Mouse (Mus musculus): ENCODE data around the gene Cop1. TPM values are rescaled to one million over a fixed set of nuclear protein-coding genes. Genes with fewer than 3 reads are reported as not detected.

Cop1 gene
- total RNA-seq (2015) (154 and 155 TPM in 2 replicates), total RNA-seq (2017) (129 and 134 TPM in 2 replicates)

DNA sequence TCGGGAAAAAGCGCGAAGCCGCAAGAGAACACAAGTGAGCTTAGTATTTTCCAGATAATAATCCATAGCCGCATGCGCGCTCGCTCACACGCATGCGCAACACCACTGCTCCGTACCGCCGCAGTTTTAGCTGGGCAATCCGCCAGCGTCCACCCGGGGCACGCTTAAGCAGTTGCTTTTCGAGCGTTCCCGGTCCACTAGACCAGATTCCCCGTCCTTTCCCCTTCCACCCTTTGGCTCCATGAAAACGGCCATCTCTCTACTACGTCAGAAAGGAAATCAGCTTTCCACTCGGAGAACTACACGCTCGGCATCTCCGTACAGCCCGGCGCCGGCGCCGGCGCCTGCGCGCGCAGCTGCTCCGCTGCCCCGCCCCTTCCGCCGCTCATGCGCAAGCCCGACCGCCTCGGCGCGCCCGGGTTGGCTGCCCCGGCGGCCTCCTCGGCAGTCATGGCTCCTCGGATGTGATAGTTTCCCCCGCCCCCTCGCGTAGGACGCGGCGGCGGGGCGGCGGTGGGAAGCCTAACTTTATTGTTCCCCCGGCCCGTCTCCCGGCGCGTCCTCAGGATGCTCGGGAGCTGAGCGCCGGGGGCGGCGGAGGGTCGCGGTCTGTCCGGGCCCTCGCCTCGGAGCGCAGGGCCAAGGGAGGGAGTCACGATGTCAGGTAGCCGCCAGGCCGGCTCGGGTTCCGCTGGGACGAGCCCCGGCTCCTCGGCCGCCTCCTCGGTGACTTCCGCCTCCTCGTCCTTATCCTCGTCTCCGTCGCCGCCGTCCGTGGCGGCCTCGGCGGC is at the start of gene Cop1:
TSS of gene Cop1 (plus strand) at position 540 of the 791 bp plus-strand sequence.
- peak; percentile 79 for ATAC-seq (replicated peaks; ENCODE audit: poor library complexity)

- peak; percentile 99 for ATAC-seq (replicated peaks; ENCODE audit: poor library complexity)
Measured at GRCm38 (mm10) chr1:159186741-159187140, 45.4 kb upstream of the Cop1 start.

- ATAC-seq (replicated peaks; ENCODE audit: poor library complexity): peak; percentile 92
Measured at GRCm38 (mm10) chr1:159198603-159199002, 33.5 kb upstream of the Cop1 start.

DNA sequence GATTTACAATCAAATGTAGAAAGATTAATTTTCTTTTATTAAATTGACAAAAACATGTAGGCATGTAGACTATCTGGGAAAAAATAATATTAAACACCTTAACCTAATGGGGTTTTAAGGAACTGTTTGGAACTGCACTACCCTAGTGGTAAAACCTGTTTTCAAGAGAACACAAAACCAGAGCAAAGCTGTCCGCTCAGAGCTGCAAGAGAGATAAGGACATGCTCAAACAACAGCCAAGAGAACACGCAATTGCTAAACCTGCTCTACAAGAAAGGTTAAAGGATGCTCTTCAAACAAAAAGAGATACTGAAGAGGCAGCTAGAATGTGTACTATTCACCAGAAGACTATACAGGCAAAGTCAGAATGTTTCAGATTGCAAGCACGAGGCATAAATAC is 32.5 kb upstream of the Cop1 start:
- ATAC-seq (replicated peaks; ENCODE audit: poor library complexity): no peak

GRCm38 (mm10) chr1:159201220-159201619 is 30.9 kb upstream of the Cop1 start:
- 0 out of 2 replicates have a peak, but pooled peaks have one; percentile 34 for ATAC-seq (replicated peaks; ENCODE audit: poor library complexity)

- ATAC-seq (replicated peaks; ENCODE audit: poor library complexity): no peak
Measured at GRCm38 (mm10) chr1:159211711-159212110, 20.4 kb upstream of the Cop1 start.

GRCm38 (mm10) chr1:159217437-159217836 is 14.7 kb upstream of the Cop1 start:
- no peak for ATAC-seq (replicated peaks; ENCODE audit: poor library complexity)

- no peak for ATAC-seq (replicated peaks; ENCODE audit: poor library complexity)
Measured at GRCm38 (mm10) chr1:159222046-159222445, 10.1 kb upstream of the Cop1 start.

DNA sequence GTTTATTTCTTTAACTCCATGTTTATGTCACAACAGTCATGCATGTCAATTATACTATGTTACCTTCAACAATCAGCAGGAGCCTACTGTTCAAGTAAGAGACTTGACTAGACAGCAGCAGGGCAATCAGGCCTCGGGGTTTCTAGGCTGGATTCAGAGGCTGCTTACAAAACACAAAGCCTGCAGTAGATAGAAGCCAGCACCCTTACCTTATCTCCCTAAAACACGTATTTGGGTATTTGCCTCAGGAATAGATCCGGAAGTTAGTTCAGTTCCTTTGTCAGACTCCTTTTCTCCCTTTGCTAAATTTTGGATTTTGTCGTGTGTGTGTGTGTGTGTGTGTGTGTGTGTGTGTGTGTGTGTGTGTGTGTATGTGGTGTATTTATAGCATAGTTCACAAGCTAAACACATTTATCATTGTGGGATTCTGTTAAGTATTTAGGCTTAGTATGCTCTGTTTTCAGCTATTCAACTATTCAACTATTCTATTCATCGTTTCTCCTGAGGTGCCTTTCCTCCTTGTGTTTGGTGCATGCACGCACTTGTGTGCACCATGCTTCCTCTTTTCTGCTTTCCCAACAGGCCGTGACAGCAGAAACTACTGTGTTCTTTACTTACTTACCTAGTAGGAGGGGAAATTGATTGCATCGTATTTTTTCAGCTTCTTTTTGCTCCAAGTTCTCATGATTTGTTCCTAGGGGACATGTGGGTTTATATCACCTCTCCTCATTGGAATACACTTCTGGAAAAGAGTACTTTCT is 6.9 kb upstream of the Cop1 start:
- peak; percentile 95 for ATAC-seq (replicated peaks; ENCODE audit: poor library complexity)

- ATAC-seq (replicated peaks; ENCODE audit: poor library complexity): peak; percentile 13
Measured at GRCm38 (mm10) chr1:159232572-159233261, 597 bp downstream of the Cop1 start.

DNA sequence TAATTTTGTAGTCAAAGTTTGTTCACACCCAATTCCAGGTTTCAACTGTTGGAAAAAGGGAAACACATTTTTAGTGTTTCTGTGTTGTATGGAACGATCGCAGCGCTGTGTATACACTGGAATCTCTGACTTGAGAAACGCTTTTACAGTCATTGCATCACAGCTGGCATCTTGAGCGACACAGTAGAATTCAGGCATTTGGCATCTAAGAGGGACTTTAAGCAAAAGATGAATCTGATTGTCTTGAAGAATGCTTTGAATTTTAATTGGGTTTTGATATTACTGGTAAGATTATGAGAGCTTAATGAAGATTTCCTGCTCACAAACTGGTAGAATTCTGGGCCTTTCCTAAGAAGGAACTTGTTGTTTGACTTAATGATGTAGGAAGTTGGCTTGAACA is 1.3 kb downstream of the Cop1 start:
- ATAC-seq (replicated peaks; ENCODE audit: poor library complexity): no peak

- no peak for ATAC-seq (replicated peaks; ENCODE audit: poor library complexity)
Measured at GRCm38 (mm10) chr1:159234496-159234895, 2.4 kb downstream of the Cop1 start.

DNA sequence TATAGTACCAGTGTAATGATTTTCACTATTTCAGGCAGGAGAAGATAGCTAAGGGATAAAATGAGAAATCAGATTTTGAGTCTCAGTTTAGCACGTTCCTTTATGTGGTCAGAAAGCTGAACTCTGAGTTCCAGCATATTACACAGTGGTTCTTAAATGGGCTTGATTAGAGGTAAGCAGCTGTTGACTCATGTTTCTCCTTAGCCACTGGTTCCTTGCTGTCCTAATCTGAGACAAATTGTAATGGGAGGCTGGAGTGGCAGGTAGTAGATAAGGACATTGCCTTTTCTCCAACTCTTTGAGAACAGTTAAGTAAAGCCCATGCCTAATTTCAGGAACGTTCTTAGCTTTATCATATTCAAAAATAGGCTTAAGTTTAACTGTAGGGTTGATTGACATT is 3.6 kb downstream of the Cop1 start:
- peak; percentile 32 for ATAC-seq (replicated peaks; ENCODE audit: poor library complexity)

DNA sequence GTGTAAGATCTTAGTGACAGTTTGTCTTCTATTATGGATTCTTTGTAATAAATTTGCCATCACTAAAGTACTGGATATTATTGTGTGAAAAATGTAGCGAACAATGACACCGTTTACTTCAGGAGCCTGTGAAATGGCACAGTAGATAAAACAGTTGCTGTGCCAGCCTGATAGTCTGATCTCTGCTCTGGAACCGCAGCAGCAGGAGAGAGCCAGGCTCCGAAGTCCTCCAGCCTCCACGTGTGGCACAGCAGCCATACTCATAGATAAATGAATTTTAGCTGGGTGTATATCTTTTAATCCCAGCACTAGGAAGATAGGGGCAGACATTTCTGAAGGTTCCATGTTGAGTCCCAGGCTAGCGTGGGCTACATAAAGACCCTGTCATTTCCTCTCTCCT is 6.0 kb downstream of the Cop1 start:
- peak; percentile 84 for ATAC-seq (replicated peaks; ENCODE audit: poor library complexity)

DNA sequence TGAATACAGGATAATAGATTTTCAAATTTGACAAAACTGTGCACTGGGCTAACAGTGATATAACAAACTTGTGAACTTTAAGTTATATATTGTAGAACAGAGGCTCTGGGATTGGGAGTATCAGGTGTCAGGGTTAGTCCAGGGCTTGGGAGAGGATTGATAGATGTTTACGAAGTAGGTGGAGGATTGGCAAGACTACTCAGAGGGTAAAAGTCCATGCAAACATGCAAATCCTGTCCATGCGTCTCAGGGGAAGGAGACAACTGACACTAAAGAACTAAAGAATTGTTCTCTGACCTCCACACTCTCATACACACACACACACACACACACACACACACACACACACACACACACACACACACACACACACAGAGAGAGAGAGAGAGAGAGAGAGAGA is 18.2 kb downstream of the Cop1 start:
- ATAC-seq (replicated peaks; ENCODE audit: poor library complexity): no peak

GRCm38 (mm10) chr1:159253078-159253477 is 21.0 kb downstream of the Cop1 start:
- no peak for ATAC-seq (replicated peaks; ENCODE audit: poor library complexity)

GRCm38 (mm10) chr1:159254906-159255685 is 23.0 kb downstream of the Cop1 start:
- ATAC-seq (replicated peaks; ENCODE audit: poor library complexity): peak; percentile 95

GRCm38 (mm10) chr1:159256543-159256942 is 24.4 kb downstream of the Cop1 start:
- no peak for ATAC-seq (replicated peaks; ENCODE audit: poor library complexity)

- no peak for ATAC-seq (replicated peaks; ENCODE audit: poor library complexity)
Measured at GRCm38 (mm10) chr1:159263820-159264219, 31.7 kb downstream of the Cop1 start.

DNA sequence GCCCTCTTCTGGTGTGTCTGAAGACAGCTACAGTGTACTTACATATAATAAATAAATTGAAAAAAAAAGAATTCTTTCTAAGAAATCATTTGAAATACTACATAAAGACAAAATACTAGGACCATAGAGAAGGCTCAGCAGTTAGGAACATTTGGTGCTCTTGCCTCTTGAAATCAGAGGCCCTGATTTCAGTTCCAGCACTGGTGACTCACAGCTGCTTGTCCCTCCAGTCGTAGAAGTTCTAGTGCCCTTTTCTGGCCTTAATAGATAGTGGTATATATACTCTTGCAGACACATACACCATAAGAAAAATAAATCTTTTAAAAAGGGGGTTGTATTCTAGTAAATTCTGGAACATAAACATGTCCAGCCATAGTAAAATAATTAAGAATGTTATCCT is 48.0 kb downstream of the Cop1 start:
- ATAC-seq (replicated peaks; ENCODE audit: poor library complexity): no peak

- ATAC-seq (replicated peaks; ENCODE audit: poor library complexity): no peak
Measured at GRCm38 (mm10) chr1:159281861-159282260, 49.7 kb downstream of the Cop1 start.
